Mouse (Mus musculus): ENCODE measurements around the gene Clasp1. TPM values are rescaled to one million over a fixed set of nuclear protein-coding genes. Genes with fewer than 3 reads are reported as not detected.

Clasp1 gene
- polyA plus RNA-seq, 1 experiment: 55.3 TPM

DNA sequence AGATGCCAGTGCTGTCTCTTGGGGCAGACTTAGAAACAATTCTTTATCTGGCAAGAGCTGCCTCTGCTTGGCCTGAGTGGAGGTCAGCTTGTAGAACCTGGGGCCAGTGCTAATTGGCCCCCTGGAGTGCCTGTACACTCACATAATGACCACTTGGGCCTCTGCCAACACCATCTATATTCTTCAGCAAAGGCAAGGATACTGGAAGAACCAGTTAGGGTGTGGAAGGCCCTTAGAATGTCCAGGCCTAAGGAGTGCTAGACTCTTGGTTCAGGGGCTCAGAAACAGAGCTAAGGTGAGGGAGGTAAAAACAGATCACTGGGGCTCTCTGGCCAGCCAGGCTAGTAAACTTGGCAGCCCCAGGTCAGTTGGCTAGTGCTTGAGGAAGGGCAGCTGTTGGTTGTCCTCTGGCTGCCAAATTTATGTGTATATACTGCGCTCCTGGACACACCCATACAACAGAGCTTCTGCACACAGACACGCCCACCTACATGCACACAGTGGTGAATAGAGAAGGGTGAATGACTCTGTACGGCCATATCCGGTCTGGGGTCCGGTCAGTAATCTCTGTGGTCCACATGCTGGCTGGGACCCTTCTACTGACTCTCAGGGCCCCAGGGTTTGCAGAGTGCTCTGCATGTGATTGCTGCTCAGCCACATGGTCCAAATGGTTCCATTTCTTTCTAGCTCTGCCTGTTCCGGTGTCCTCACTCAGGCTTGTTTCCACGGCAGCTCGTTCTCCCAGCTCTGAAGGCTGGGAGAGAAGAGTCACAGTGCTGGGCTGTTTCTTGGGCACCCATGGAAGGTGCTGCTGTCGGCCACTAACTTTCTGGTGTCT, 261.3 kb downstream of the Clasp1 start:
- Histone ChIP-seq H3K4me3 (ENCODE audit: insufficient read depth, low read length) (no peak overlapping the region), H3K4me1 (ENCODE audit: control insufficient read depth, insufficient read depth, low read length) (0 out of 2 replicates have a peak, but pooled peaks cover 2% of the 10 kb centered on the region), H3K27ac (ENCODE audit: insufficient read depth, low read length) (no peak overlapping the region)
- TF ChIP-seq CTCF (IDR thresholded peaks at IDR 0.05; ENCODE audit: extremely low read depth, insufficient read depth, low read length) (no peak), POLR2A (IDR thresholded peaks at IDR 0.05; ENCODE audit: extremely low read depth, insufficient read depth, low read length) (no peak)

DNA sequence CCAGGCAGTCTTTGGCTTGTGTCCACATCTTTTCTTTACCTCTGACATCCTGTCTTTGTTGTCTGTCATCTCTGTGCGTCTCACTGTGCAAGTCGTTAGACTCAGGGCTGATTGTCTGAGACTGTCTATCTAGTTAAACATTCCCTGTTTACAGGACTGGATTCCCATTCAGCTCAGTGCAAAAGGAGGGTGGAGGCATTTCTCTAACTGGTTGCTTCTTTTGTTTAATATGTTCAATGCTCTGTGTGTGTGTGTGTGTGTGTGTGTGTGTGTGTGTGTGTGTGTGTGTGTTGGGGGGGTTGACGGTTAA, 261.9 kb downstream of the Clasp1 start:
- Histone ChIP-seq H3K27ac (ENCODE audit: insufficient read depth, low read length) (no peak overlapping the region), H3K4me1 (ENCODE audit: control insufficient read depth, insufficient read depth, low read length) (0 out of 2 replicates have a peak, but pooled peaks cover 2% of the 10 kb centered on the region), H3K4me3 (ENCODE audit: insufficient read depth, low read length) (no peak overlapping the region)
- TF ChIP-seq CTCF (IDR thresholded peaks at IDR 0.05; ENCODE audit: extremely low read depth, insufficient read depth, low read length) (no peak), POLR2A (IDR thresholded peaks at IDR 0.05; ENCODE audit: extremely low read depth, insufficient read depth, low read length) (no peak)

DNA sequence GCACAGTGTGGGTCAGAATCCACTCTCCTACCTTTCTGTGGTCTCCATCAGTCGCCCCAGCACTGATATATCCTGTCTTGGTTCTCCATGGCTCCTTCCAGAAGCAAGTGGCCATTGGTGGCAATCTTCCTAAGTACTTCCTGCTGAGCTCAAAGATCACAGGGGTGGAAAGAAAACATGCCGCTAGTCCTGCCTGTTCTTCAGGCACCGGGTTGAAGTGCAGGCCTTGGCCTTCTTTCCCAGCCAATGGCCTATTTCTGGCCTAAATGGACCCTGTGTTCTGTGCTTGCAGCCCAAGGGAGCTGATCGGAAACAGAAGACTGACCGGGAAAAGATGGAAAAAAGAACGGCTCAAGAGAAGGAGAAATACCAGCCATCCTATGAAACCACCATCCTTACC, 269.9 kb downstream of the Clasp1 start:
- no peak overlapping the region for H3K27ac ChIP-seq (ENCODE audit: insufficient read depth, low read length)
- no peaks in the 10 kb centered on the region for H3K4me1 ChIP-seq (ENCODE audit: control insufficient read depth, insufficient read depth, low read length)
- TF ChIP-seq CTCF (IDR thresholded peaks at IDR 0.05; ENCODE audit: extremely low read depth, insufficient read depth, low read length) (no peak), POLR2A (IDR thresholded peaks at IDR 0.05; ENCODE audit: extremely low read depth, insufficient read depth, low read length) (no peak)
- H3K4me3 ChIP-seq (ENCODE audit: insufficient read depth, low read length): no peak overlapping the region

DNA sequence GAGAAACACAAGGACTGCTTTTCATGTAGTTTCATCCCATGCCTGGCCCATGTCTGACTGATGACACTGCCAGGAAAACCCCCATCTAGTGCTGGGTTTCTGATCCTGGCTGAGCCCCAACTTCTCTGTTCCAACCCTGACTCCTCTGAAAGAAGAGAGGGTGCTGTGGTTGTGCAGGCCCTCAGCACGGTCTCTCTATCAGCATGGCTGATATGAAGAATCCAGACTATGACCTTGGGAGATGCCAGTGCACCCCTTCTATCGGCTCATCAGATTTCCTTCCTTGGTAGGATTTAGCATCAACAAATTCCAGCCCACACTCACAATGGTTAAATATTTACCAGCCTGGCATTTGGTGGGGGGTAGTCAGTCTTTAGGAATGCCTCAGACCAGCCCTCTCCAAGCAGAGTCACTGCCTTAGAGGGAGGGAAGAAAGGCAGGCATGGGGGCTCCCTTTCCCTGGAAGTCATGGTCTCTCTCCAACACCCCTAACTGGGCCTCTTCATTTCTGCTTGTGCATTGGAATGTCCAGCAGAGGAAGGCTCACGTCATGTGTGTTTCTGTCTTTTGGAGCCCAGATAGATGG, 272.1 kb downstream of the Clasp1 start:
- H3K27ac ChIP-seq (ENCODE audit: insufficient read depth, low read length): no peak overlapping the region
- no peaks in the 10 kb centered on the region for H3K4me1 ChIP-seq (ENCODE audit: control insufficient read depth, insufficient read depth, low read length)
- TF ChIP-seq CTCF (IDR thresholded peaks at IDR 0.05; ENCODE audit: extremely low read depth, insufficient read depth, low read length): no peak
- H3K4me3 ChIP-seq (ENCODE audit: insufficient read depth, low read length): no peak overlapping the region

Other genes starting within 250 kb of the Clasp1 start
- gene Gm29106, start 212.5 kb upstream of the Clasp1 start, polyA plus RNA-seq (2012; rRNA removed): not detected in 2 replicates
- 78.3 and 79.8 TPM in 2 replicates for gene Tsn, start 77.3 kb upstream of the Clasp1 start, polyA plus RNA-seq (2012; rRNA removed)
- gene Nifk, start 67.2 kb upstream of the Clasp1 start, polyA plus RNA-seq (2012; rRNA removed): 22.9 and 23.0 TPM in 2 replicates
- 2.0 and 2.4 TPM in 2 replicates for gene Tfcp2l1, start 238.9 kb downstream of the Clasp1 start, polyA plus RNA-seq (2012; rRNA removed)

Measured in cortical plate, adult 2 months (tissue).